Mouse (Mus musculus) olfactory bulb, adult 2 months (tissue): ENCODE data around the gene Chac1. TPM values are rescaled to one million over a fixed set of nuclear protein-coding genes. Genes with fewer than 3 reads are reported as not detected.

Experiments used
- H3K27ac ChIP-seq: fragments of 200-500 bp; 2 replicates; pipeline ENCODE4 v1.5.1; 2012; ENCODE audit warnings: low read depth, low read length; ENCODE audit not compliant: insufficient read depth
- H3K4me1 ChIP-seq: fragments of 200-500 bp; 2 replicates; pipeline ENCODE4 v1.6.1; 2012; ENCODE audit warnings: low read length; ENCODE audit not compliant: control insufficient read depth, insufficient read depth
- H3K4me3 ChIP-seq: fragments of 200-500 bp; 2 replicates; pipeline ENCODE4 v1.5.1; 2012; ENCODE audit warnings: mild to moderate bottlenecking, low read depth, low read length, moderate library complexity; ENCODE audit not compliant: insufficient read depth
- CTCF ChIP-seq: fragments of 200-500 bp; IDR thresholded peaks from 2 replicates; pipeline ENCODE4 v1.5.1; 2012; ENCODE audit warnings: low read depth, mild to moderate bottlenecking, low read length, moderate library complexity; ENCODE audit not compliant: insufficient read depth
- POLR2A ChIP-seq: fragments of 200-500 bp; IDR thresholded peaks from 2 replicates; pipeline ENCODE4 v1.6.1; 2012; ENCODE audit warnings: mild to moderate bottlenecking, low read depth, low read length, moderate library complexity; ENCODE audit not compliant: insufficient read depth
- WGBS: fragments of 180-500 bp; shearing (Covaris S2); methylation state at CpG from one replicate; pipeline ENCODE4 v1.1.7; 2018; 5-methylcytosine and 5-hydroxymethylcytosine counted together
- polyA plus RNA-seq: library from polyadenylated mRNA; stranded (reverse); fragments of >200 nt; gene quantifications from 2 replicates; pipeline ENCODE4 v1.2.4, GENCODE M21; 2012; ENCODE audit warnings: low replicate concordance; ENCODE audit not compliant: missing spikeins, insufficient read depth, insufficient read length

Gene Chac1
- polyA plus RNA-seq, 1 experiment: not detected

DNA sequence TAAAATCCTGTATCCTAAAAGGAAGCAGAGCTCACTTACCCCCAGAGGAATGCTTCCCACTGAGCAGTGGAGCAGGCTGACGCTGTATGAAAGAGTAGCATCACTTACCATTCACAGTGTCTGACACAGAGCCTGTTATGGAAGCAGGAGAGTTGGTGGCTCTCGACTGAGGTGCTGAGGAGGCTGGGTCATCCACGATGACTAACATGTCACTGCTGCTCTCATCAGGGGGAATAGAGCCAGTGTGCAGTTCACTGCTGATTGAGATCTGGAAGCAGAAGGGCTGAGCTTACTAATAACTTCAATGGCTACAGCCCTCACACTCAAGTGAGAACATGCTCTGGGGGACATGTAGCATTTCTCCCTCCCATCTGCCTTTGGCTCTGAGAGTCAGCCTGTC, 28.4 kb downstream of the Chac1 start:
- no peak overlapping the region for H3K27ac ChIP-seq
- H3K4me3 ChIP-seq: no peak overlapping the region
- H3K4me1 ChIP-seq: no peaks in the 10 kb centered on the region
- TF ChIP-seq CTCF (no peak), POLR2A (no peak)
- 74% methylated on average over 3 of the region's 3 CpGs for WGBS

GRCm38 (mm10) chr2:119388266-119388665, 37.2 kb downstream of the Chac1 start:
- H3K4me1 ChIP-seq: no peaks in the 10 kb centered on the region
- 70% methylated on average over 1 of the region's 1 CpGs for WGBS
- TF ChIP-seq POLR2A: no peak
- no peak for TF ChIP-seq CTCF
- no peak overlapping the region for H3K4me3 ChIP-seq
- no peak overlapping the region for H3K27ac ChIP-seq

GRCm38 (mm10) chr2:119389992-119390391, 39.0 kb downstream of the Chac1 start:
- Histone ChIP-seq H3K27ac (no peak overlapping the region), H3K4me1 (no peaks in the 10 kb centered on the region), H3K4me3 (no peak overlapping the region)
- TF ChIP-seq POLR2A (no peak), CTCF (no peak)
- 94% methylated on average over 4 of the region's 4 CpGs for WGBS

- H3K4me3 ChIP-seq: no peak overlapping the region
- no peaks in the 10 kb centered on the region for H3K4me1 ChIP-seq
- TF ChIP-seq CTCF (no peak), POLR2A (no peak)
- 87% methylated on average over 5 of the region's 5 CpGs for WGBS
- no peak overlapping the region for H3K27ac ChIP-seq
Observed at GRCm38 (mm10) chr2:119398252-119398651, 47.2 kb downstream of the Chac1 start.

- Histone ChIP-seq H3K4me1 (no peaks in the 10 kb centered on the region), H3K27ac (no peak overlapping the region), H3K4me3 (no peak overlapping the region)
- TF ChIP-seq POLR2A (no peak), CTCF (no peak)
- WGBS: 91% methylated on average over 1 of the region's 1 CpGs
Observed at GRCm38 (mm10) chr2:119398665-119399064, 47.6 kb downstream of the Chac1 start.

- no peak for TF ChIP-seq CTCF
- TF ChIP-seq POLR2A: no peak
- Histone ChIP-seq H3K4me1 (no peaks in the 10 kb centered on the region), H3K4me3 (no peak overlapping the region), H3K27ac (no peak overlapping the region)
Observed at GRCm38 (mm10) chr2:119399313-119399712, 48.3 kb downstream of the Chac1 start.

Other genes with a start within 250 kb of the Chac1 start
- gene Rad51, start 238.4 kb upstream of the Chac1 start, polyA plus RNA-seq: not detected in 2 replicates
- gene Rmdn3, start 194.2 kb upstream of the Chac1 start, polyA plus RNA-seq: not detected in 2 replicates
- not detected in 2 replicates for gene Gchfr, start 183.5 kb upstream of the Chac1 start, polyA plus RNA-seq
- gene Gm14137, start 176.7 kb upstream of the Chac1 start, polyA plus RNA-seq: not detected in 2 replicates
- gene Zfyve19, start 142.6 kb upstream of the Chac1 start, polyA plus RNA-seq: not detected in 2 replicates
- not detected in 2 replicates for gene Dnajc17, start 142.4 kb upstream of the Chac1 start, polyA plus RNA-seq
- not detected in 2 replicates for gene Ppp1r14d, start 121.3 kb upstream of the Chac1 start, polyA plus RNA-seq
- gene Spint1, start 113.9 kb upstream of the Chac1 start, polyA plus RNA-seq: not detected in 2 replicates
- gene Rhov, start 80.0 kb upstream of the Chac1 start, polyA plus RNA-seq: not detected in 2 replicates
- not detected in 2 replicates for gene Vps18, start 62.5 kb upstream of the Chac1 start, polyA plus RNA-seq
- not detected in 2 replicates for gene Dll4, start 25.4 kb upstream of the Chac1 start, polyA plus RNA-seq
- not detected in 2 replicates for gene Ino80, start 126.5 kb downstream of the Chac1 start, polyA plus RNA-seq
- not detected in 2 replicates for gene Exd1, start 196.4 kb downstream of the Chac1 start, polyA plus RNA-seq
- not detected in 2 replicates for gene Chp1, start 196.5 kb downstream of the Chac1 start, polyA plus RNA-seq